Mouse (Mus musculus) myocyte (in vitro differentiated cells): ENCODE results near the gene Prnp. TPM values are rescaled to one million over a fixed set of nuclear protein-coding genes. Genes with fewer than 3 reads are reported as not detected.

ENCODE experiments used
- H3K27me3 ChIP-seq: one replicate; pipeline ENCODE4 v1.6.1; 2011; ENCODE audit not compliant: control insufficient read depth, insufficient read depth, insufficient read length
- H3K36me3 ChIP-seq: one replicate; pipeline ENCODE4 v1.6.1; 2011; ENCODE audit not compliant: control insufficient read depth, insufficient read depth
- H3K4me2 ChIP-seq: one replicate; pipeline ENCODE4 v1.6.1; 2011; ENCODE audit warnings: low read depth, control low read depth
- H3K4me3 ChIP-seq: one replicate; pipeline ENCODE4 v1.5.1; 2011; ENCODE audit warnings: mild to moderate bottlenecking, control low read depth, moderate library complexity
- H3K79me2 ChIP-seq: one replicate; pipeline ENCODE4 v1.6.1; 2011; ENCODE audit not compliant: control insufficient read depth, insufficient read depth
- H3ac ChIP-seq: one replicate; pipeline ENCODE4 v1.6.1; 2011; ENCODE audit not compliant: control insufficient read depth, insufficient read length
- CEBPB ChIP-seq: IDR thresholded peaks from 2 replicates; pipeline ENCODE4 v1.6.1; 2011; ENCODE audit warnings: mild to moderate bottlenecking, moderate library complexity; ENCODE audit not compliant: poor library complexity, insufficient read depth, severe bottlenecking
- E2F4 ChIP-seq: IDR thresholded peaks from one replicate; pipeline ENCODE4 v1.6.1; 2011; ENCODE audit warnings: mild to moderate bottlenecking, control low read depth, moderate library complexity; ENCODE audit not compliant: insufficient read depth
- MAX ChIP-seq: IDR thresholded peaks from one replicate; pipeline ENCODE4 v1.6.1; 2011; ENCODE audit warnings: low read depth, mild to moderate bottlenecking, control low read depth
- MYOD1 ChIP-seq, 3 experiments: IDR thresholded peaks; one replicate each; pipeline ENCODE4 v1.6.1; 2011; ENCODE audit warnings: control low read depth in 2 of 3, low read depth in 2 of 3, mild to moderate bottlenecking in 2 of 3, moderate library complexity in 1 of 3; ENCODE audit not compliant: insufficient read length in 2 of 3, control insufficient read depth in 1 of 3
- MYOG ChIP-seq, 3 experiments: IDR thresholded peaks; one replicate each; pipeline ENCODE4 v1.6.1; 2011; ENCODE audit warnings: control low read depth in 2 of 3, low read depth in 2 of 3, mild to moderate bottlenecking in 2 of 3; ENCODE audit not compliant: insufficient read length in 2 of 3, control insufficient read depth in 1 of 3, insufficient read depth in 1 of 3
- POLR2A ChIP-seq: IDR thresholded peaks from one replicate; pipeline ENCODE4 v1.6.1; 2011; ENCODE audit warnings: low read depth, mild to moderate bottlenecking, control low read depth, moderate library complexity; ENCODE audit not compliant: insufficient read length
- POLR2AphosphoS2 ChIP-seq: IDR thresholded peaks from one replicate; pipeline ENCODE4 v1.6.1; 2011; ENCODE audit warnings: low read depth, control low read depth; ENCODE audit not compliant: insufficient read length
- REST ChIP-seq: IDR thresholded peaks from one replicate; pipeline ENCODE4 v1.6.1; 2011; ENCODE audit warnings: mild to moderate bottlenecking, control low read depth, moderate library complexity; ENCODE audit not compliant: insufficient read depth, insufficient read length
- SRF ChIP-seq: IDR thresholded peaks from one replicate; pipeline ENCODE4 v1.6.1; 2011; ENCODE audit warnings: low read depth; ENCODE audit not compliant: control insufficient read depth, insufficient read length
- TCF12 ChIP-seq: IDR thresholded peaks from one replicate; pipeline ENCODE4 v1.6.1; 2011; ENCODE audit warnings: mild to moderate bottlenecking, control low read depth; ENCODE audit not compliant: poor library complexity, insufficient read depth, severe bottlenecking
- TCF3 ChIP-seq: IDR thresholded peaks from one replicate; pipeline ENCODE4 v1.6.1; 2011; ENCODE audit warnings: low read depth, control low read depth; ENCODE audit not compliant: insufficient read length
- USF1 ChIP-seq: IDR thresholded peaks from one replicate; pipeline ENCODE4 v1.6.1; 2011; ENCODE audit warnings: low read depth, mild to moderate bottlenecking, control low read depth, moderate library complexity
- polyA plus RNA-seq: library from polyadenylated mRNA; unstranded; fragments of >200 nt; fragmentation: generic; extraction: Trizol; gene quantifications from one replicate; pipeline ENCODE4 v1.2.1, GENCODE M21; 2012; ENCODE audit warnings: missing spikeins

Prnp gene
- polyA plus RNA-seq, 1 experiment: 133 TPM

DNA sequence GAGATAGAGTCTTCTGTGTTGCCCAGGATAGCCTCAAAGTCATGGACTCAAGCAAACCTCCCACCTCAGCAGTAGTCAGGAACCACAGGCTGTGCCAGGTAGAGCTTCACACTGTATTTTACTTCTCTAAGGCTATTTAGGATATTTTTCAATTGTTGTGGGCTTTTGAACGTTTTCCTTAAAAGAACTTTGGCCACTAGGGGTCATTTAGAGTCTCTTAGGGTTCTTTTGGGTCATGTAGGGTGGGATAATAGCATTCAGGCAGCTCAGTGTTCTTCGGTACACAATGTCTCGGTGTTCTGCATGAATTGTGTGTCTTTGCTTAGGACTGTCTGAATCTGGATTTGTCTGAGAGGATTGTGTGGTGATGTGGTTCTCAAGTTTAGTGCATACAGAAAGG is 78.2 kb downstream of the Prnp start:
- no peak overlapping the region for H3ac ChIP-seq
- no peaks in the 10 kb centered on the region for H3K27me3 ChIP-seq
- H3K36me3 ChIP-seq: no peaks in the 10 kb centered on the region
- no peak overlapping the region for H3K4me2 ChIP-seq
- no peak overlapping the region for H3K4me3 ChIP-seq
- no peaks in the 10 kb centered on the region for H3K79me2 ChIP-seq
- TF ChIP-seq TCF12 (no peak), USF1 (no peak), MAX (no peak), POLR2AphosphoS2 (no peak), MYOG (IDR thresholded peaks at IDR 0.05; ENCODE audit: control insufficient read depth in 1 of 3, insufficient read depth in 1 of 3, insufficient read length in 2 of 3, low read depth in 2 of 3) (no peak), CEBPB (no peak), MYOD1 (IDR thresholded peaks at IDR 0.05; ENCODE audit: control insufficient read depth in 1 of 3, insufficient read length in 2 of 3, low read depth in 2 of 3) (no peak), SRF (no peak), POLR2A (no peak), REST (no peak), TCF3 (no peak), E2F4 (no peak)

Other genes starting within 250 kb of the Prnp start
- 0.01 TPM for gene Erv3, start 50.2 kb upstream of the Prnp start, polyA plus RNA-seq
- 0.10 TPM for gene Prn, start within 50 bp of the Prnp start, polyA plus RNA-seq
- not detected for gene Prnd, start 40.9 kb downstream of the Prnp start, polyA plus RNA-seq
- gene Rassf2, start 120.3 kb downstream of the Prnp start, polyA plus RNA-seq: 8.4 TPM
- gene Slc23a2, start 235.2 kb downstream of the Prnp start, polyA plus RNA-seq: 14.5 TPM